Mouse (Mus musculus): Measurements from ENCODE around the gene Prrt4.
A peak's percentile ranks its signal among the peaks of the same experiment; 100 is the strongest.
"Not testable (repeated sequence)": the region's sequence is repeated elsewhere in the genome, so short reads cannot be mapped to it uniquely, and the experiment has no call there.

Prrt4 gene

DNA sequence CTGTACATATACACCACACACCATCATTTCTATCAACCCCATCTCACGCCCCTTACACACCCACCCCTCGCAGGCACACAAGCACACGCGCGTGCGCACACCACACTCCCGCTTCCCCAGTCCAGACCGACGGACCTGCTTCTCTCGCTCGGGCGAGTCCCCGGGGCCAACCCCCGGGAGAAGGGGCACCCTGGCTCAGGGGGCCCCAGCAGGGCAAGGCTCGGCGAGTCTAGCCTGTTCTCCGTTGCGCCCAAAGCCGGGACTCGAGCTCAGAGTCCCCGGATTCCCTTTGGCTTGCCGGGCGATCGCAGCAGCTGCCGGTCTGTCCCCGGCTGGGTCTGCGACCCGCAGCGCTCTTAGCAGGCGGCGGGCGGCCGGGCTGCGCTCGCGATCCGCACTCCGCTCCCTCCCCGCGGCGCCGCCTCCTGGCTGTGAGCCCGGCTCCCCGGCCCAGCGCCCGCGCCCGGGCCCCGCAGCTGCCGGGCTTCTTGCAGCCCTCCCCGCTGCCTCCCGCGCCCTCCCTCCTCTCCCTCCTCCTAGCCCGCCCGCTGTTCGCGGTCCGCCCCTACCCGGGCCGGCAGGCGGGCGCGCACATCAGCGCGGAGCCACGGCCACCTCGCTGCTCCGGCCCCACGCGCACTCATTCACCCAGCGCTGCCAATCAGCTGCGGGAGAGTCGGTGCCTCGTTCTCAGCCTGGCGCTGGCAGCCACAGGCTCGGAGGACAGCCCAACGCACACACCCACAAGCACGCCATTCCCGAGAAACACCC is at the start of gene Prrt4:
Gene Prrt4 (minus strand): TSS at position 697 of the 771 bp plus-strand sequence.
- no peak for DNase-seq (ENCODE audit: low read depth in 1 of 2, low spot score in 2 of 2)

- DNase-seq (ENCODE audit: low read depth in 1 of 2, low spot score in 2 of 2) = not testable (repeated sequence)
Observed at GRCm38 (mm10) chr6:29217717-29218116, 38.3 kb upstream of the Prrt4 start.

GRCm38 (mm10) chr6:29215881-29216501 is 36.6 kb upstream of the Prrt4 start, which contains the start of gene Impdh1:
Gene Impdh1 (minus strand): TSS chr6:29216364.
- peak; percentile 24 to 47 for DNase-seq (ENCODE audit: low read depth in 1 of 2, low spot score in 2 of 2)

GRCm38 (mm10) chr6:29215181-29215580 is 35.8 kb upstream of the Prrt4 start:
- DNase-seq (ENCODE audit: low read depth in 1 of 2, low spot score in 2 of 2) = no peak

GRCm38 (mm10) chr6:29214776-29215175 is 35.4 kb upstream of the Prrt4 start:
- no peak for DNase-seq (ENCODE audit: low read depth in 1 of 2, low spot score in 2 of 2)

DNA sequence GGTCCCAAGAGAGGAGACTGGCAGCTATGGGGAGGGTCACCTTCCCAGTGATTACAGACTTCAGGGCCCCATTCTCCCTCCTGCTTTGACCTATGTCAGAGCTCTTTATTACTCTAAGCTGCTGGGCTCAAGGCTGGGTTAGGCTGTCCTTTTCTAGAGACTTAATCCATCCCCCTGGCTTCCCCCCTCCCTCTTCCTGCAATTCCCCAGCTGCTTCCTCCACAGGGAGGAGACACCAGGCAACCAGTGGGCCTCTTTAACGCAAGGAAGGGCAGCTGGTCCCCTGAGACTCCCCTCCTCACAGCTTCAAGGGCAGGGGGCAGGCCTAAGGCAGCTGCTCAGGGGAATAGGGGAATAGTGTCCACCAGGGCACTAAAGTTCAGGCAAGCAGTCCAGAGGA is 34.9 kb upstream of the Prrt4 start:
- DNase-seq (ENCODE audit: low read depth in 1 of 2, low spot score in 2 of 2) = no peak

- DNase-seq (ENCODE audit: low read depth in 1 of 2, low spot score in 2 of 2) = no peak
Observed at GRCm38 (mm10) chr6:29213436-29213835, 34.1 kb upstream of the Prrt4 start.

DNA sequence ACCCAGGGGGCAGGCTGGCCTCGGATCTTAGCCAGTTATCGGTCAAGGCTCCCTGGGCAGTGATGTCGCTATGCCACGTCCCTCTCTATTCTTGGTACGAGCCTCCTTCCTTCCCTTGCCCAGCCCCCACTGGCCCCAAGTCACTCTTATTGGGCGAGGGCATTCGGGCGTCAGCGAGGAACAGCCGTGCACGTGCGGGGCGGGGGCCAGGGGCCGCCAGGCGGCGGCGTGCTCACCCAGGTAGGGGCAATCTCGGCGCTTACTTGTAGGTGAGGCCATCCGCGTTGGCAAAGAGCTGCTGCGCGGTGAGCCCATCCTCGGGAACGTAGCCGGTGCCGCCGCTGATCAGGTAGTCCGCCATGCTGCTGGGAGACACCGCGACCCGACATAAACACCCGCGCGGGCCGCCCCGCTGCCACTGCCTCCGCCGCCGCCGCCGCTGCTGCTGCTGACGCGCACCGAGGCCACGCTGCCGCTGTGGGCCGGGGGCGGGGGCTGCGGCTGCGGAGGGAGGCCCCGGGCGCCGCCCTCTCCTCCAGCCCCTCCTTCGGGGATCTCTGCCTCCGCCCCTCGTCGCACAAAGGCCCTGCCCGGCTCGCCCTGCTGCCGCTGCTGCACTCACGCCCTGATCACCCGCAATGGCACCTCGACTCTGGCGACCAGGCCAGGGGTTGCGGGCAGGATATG is 32.6 kb upstream of the Prrt4 start:
- DNase-seq (ENCODE audit: low read depth in 1 of 2, low spot score in 2 of 2) = peak; percentile 42 to 61

DNA sequence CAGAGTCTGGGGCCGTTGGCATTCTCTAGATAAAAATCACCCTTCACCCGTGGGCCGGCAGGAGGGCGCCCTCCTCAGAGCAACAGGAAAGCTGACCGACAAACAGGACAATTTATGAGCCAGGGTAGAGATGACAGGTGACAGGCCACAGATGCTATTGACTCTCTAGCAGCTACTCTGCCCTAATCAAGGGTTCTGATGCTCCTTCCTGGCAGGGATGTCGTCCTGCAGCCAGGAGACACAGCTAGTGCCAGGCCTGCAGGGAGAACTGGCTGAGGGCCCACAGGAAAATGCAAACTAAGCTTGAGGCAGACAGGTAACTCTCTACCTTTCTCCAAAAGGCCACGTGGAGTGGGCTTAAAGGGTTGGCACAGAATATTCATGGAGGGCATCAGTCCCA is 31.8 kb upstream of the Prrt4 start:
- DNase-seq (ENCODE audit: low read depth in 1 of 2, low spot score in 2 of 2) = no peak

DNA sequence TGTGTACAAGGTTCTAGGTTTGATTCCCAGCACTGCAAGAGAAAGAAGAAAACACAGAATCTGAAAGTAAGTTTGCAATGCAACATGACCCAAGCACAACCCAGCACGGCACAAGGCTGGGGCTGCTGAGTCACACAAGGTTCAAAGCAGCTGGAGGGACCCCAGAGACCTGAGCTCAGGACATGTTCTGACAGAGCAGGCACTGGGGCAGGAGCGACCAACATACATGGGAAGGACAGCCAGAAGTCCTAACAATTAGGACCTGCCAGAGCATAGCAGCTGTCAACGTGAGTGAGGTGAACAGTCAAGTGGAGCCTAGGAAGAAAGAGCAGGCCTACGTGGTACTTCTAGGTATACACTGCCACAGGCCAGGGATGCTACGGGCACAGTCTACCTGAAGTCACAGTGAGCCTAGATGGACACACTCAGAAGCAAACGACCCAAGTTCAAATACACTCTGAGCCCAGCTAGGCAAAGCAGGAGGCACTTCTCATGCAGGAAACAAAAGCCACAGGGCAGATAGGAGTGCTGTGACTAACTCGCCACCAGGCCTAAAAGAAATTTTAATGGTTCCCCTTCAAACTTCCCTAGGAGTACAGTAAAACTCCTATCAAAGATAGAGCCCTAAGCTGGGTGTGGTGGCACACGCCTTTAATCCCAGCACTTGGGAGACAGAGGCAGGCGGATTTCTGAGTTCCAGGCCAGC is 31.0 kb upstream of the Prrt4 start:
- no peak for DNase-seq (ENCODE audit: low read depth in 1 of 2, low spot score in 2 of 2)

GRCm38 (mm10) chr6:29208178-29208577 is 28.8 kb upstream of the Prrt4 start:
- no peak for DNase-seq (ENCODE audit: low read depth in 1 of 2, low spot score in 2 of 2)

DNA sequence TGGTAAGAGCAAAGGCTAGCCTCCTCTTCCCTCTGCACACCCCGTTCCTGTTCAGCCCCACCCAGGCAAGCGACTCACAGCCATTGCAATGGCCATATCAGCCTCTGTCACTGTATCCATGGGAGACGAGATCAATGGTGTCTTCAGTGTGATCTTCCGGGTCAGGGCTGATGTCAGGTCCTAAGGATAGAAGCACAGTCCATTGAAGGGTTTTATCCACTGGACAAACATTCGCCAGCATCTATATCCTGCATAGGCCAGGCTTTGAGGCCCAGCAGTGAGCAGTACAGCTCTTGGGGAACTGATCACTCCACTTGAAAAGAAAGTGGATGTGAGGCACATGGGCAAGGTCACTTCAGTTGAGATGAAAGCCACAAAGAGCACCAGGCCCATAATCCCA is 27.6 kb upstream of the Prrt4 start:
- DNase-seq (ENCODE audit: low read depth in 1 of 2, low spot score in 2 of 2) = no peak

GRCm38 (mm10) chr6:29206006-29206405 is 26.6 kb upstream of the Prrt4 start:
- no peak for DNase-seq (ENCODE audit: low read depth in 1 of 2, low spot score in 2 of 2)

- no peak for DNase-seq (ENCODE audit: low read depth in 1 of 2, low spot score in 2 of 2)
Observed at GRCm38 (mm10) chr6:29204932-29205614, 25.7 kb upstream of the Prrt4 start.

GRCm38 (mm10) chr6:29203861-29204585 is 24.6 kb upstream of the Prrt4 start:
- no peak for DNase-seq (ENCODE audit: low read depth in 1 of 2, low spot score in 2 of 2)

DNA sequence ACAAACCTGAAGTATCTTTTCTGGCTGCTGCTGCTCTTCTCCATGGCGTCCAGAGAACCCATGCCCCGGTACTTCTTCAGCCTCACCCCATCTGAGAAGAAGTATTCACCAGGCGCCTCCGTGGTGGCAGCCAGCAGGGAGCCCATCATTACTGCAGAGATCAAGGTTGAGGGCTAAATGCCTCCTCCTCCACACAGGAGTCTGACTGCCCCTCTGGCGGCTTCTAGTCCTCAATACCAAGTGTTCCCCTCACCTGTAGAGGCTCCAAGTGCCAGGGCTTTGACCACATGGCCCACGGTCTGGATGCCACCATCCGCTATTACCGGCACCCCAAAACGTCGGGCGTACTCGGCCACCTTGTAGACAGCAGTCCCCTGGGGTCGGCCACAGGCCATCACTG is 23.7 kb upstream of the Prrt4 start:
- DNase-seq (ENCODE audit: low read depth in 1 of 2, low spot score in 2 of 2) = no peak

GRCm38 (mm10) chr6:29201988-29202387 is 22.6 kb upstream of the Prrt4 start:
- DNase-seq (ENCODE audit: low read depth in 1 of 2, low spot score in 2 of 2) = no peak

- DNase-seq (ENCODE audit: low read depth in 1 of 2, low spot score in 2 of 2) = no peak
Observed at GRCm38 (mm10) chr6:29201341-29201740, 22.0 kb upstream of the Prrt4 start.

DNA sequence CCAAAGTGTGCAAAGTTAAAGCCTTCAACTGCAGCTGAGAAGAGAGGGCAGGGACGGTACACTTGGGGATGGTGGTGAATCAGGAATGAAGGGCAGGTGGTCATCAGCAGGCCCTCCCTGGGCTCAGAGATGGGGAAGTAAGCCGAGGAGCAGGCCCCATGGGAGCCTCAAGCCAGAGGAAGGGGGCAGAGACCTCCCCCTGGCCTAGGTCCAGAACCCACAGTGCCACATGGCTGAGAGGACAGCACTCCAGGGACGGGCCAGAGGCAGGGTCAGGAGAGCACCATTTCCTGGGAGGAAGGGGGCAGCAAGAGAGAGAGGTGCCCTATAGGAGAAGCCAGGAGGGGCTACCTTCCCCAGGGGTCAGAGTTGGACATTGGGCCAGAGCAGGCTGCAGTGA is 21.1 kb upstream of the Prrt4 start:
- no peak for DNase-seq (ENCODE audit: low read depth in 1 of 2, low spot score in 2 of 2)

GRCm38 (mm10) chr6:29199223-29199855 is 20.0 kb upstream of the Prrt4 start:
- DNase-seq (ENCODE audit: low read depth in 1 of 2, low spot score in 2 of 2) = no peak

Data from monocyte, adult 2 months (primary cell).